Mouse (Mus musculus): ENCODE data around the gene Tmem200b.

Gene Tmem200b

DNA sequence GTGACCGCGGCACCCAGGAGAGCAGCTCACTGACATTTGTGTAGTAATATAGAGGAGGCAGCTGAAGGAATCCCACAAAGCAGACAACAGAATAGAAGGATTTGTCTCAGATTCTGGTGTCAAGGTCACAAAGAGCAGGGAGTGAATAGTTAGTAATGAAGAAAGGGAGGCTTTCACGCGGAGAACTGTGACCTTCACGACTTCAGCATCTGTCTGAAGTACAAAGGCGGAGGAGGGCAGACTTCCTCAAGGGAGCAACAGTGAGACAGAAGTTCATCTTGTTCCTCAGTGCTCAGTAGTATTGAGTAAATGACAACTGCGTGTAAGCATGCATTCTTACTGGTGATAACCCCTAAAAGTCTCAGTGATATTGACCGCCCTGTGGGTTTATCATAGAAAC is 29.1 kb downstream of the Tmem200b start:
- no peak for DNase-seq (ENCODE audit: low spot score)

DNA sequence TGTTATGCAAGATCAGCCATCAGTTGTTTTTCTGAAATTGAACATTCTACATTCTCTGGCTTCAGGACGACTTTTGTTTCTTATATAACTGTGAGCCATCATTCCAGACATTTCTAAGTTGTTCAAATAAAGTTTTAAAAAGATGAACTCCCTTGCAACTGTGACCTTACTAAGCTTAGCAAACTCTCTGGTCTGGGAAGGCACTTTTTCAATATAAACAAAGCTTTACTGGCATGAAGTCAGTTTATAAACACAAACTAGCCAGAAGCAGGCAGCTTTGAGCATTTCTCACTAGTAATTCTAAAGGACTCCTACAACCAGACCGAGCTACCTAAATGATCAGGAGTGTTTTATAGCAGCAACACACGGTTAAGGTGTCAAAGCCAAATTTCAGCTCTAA is 35.6 kb downstream of the Tmem200b start:
- no peak for DNase-seq (ENCODE audit: low spot score)

DNA sequence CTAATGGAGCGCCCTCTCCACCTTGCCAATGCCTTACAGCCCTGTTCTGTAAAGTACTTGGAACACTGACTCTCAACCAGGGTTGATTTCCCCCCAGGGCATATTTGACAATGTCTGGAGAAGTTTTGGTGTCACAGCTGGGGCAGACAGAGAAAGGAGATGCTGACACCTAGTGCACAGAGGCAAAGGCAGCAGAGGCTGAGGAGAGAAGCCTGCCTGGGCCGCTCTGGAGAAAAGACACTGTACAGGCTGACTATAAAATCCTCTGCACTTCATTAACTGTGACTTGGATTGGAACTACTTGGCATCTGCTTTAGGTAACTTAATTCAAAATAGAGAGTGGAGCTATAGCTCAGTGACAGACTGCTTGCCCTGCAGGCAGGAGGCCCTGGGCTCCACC is 47.3 kb downstream of the Tmem200b start:
- no peak for DNase-seq (ENCODE audit: low spot score)

DNA sequence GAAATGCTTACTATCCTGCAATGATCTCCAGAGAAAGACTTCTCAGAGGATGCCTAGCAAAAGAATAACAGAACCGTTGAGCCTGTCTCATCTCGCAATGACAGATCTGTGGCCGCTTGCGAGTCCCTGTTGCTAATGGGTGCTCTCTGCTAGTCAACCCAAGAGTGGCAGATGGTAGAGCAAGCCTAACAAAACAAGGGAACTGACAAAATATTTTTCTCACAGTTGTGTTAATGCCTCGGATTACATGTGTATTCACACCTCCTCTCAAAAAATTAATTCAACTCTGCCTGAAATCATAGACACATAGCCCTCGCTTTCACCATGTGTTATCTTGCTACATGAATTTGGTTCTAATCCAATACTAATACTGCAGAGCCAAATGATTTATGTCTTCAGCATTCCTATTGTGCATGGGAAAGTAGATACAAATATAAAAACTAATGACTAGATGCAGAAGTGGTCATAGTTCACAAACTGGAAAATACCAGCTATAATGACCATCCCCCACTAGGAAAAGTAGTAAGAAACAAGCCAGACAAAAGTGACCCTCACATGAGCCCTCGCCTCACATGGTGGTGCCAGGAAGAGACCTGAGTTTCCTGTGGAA is 48.8 kb downstream of the Tmem200b start:
- DNase-seq (ENCODE audit: low spot score): no peak

All from spleen, adult 12 weeks (tissue).